Mouse (Mus musculus) stomach, embryonic 16.5 days (tissue): ENCODE data around the gene Dcaf7. TPM values are rescaled to one million over a fixed set of nuclear protein-coding genes. Genes with fewer than 3 reads are reported as not detected.

Experiments
- polyA plus RNA-seq: library from polyadenylated mRNA; unstranded; fragments of >200 nt; fragmentation: Nextera tagmentation; extraction: Ambion mirVana; gene quantifications from 2 replicates; pipeline ENCODE4 v1.2.1, GENCODE M21; 2015

Gene Dcaf7
- polyA plus RNA-seq, 1 experiment from 2014 or later: 53.3 TPM

Other genes starting within 250 kb of the Dcaf7 start
- 45.6 and 54.7 TPM in 2 replicates for gene Cyb561, start 83.5 kb upstream of the Dcaf7 start, polyA plus RNA-seq
- gene Ace, start 68.9 kb upstream of the Dcaf7 start, polyA plus RNA-seq: 3.3 and 3.5 TPM in 2 replicates
- not detected in 2 replicates for gene Ace3, start 42.2 kb upstream of the Dcaf7 start, polyA plus RNA-seq
- 0.46 and 0.92 TPM in 2 replicates for gene Kcnh6, start 28.7 kb upstream of the Dcaf7 start, polyA plus RNA-seq
- gene Taco1, start 29.2 kb downstream of the Dcaf7 start, polyA plus RNA-seq: 10.5 and 12.2 TPM in 2 replicates
- 8.1 and 8.2 TPM in 2 replicates for gene Map3k3, start 47.7 kb downstream of the Dcaf7 start, polyA plus RNA-seq
- gene Gm10840, start 124.0 kb downstream of the Dcaf7 start, polyA plus RNA-seq: not detected in 2 replicates
- 95.6 and 111 TPM in 2 replicates for gene Limd2, start 124.0 kb downstream of the Dcaf7 start, polyA plus RNA-seq
- 18.8 and 19.6 TPM in 2 replicates for gene Strada, start 165.3 kb downstream of the Dcaf7 start, polyA plus RNA-seq
- 100 and 112 TPM in 2 replicates for gene Ccdc47, start 179.5 kb downstream of the Dcaf7 start, polyA plus RNA-seq
- gene Ddx42, start 180.1 kb downstream of the Dcaf7 start, polyA plus RNA-seq: 69.6 and 70.0 TPM in 2 replicates
- gene Ftsj3, start 219.2 kb downstream of the Dcaf7 start, polyA plus RNA-seq: 46.4 and 50.9 TPM in 2 replicates
- gene Psmc5, start 219.3 kb downstream of the Dcaf7 start, polyA plus RNA-seq: 257 and 260 TPM in 2 replicates
- 53.8 and 58.1 TPM in 2 replicates for gene Smarcd2, start 236.1 kb downstream of the Dcaf7 start, polyA plus RNA-seq
- gene Tcam1, start 239.8 kb downstream of the Dcaf7 start, polyA plus RNA-seq: 0.21 TPM in 2 replicates